Mouse (Mus musculus): ENCODE measurements around the gene Gabra3.
A peak's percentile ranks its signal among the peaks of the same experiment; 100 is the strongest.

Gene Gabra3

GRCm38 (mm10) chrX:72656230-72656898, at the start of gene Gabra3:
Gene Gabra3, minus strand, starts transcription at chrX:72656848.
- no peak for DNase-seq (ENCODE audit: low spot score in 2 of 2)

DNA sequence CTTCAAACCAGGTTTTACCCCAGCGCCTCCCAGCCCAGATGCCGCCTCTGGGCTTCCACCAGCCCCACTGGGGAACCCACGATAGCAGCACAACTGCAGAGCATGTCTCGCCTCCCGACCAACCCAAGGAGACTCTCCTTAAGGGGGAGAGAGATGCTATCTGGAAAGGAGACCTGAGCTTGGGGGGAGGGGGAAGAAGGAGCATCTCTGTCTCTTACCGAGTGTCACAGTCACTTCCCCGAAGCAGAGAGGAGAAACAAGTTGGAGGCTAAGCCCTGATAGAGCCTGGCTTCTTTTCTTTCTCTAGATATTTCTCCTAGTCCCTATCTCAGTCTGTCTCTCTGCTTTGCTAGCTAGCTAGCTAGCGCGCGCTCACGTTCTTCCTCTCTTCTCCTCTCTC, 859 bp downstream of the Gabra3 start:
- peak in 1 of 2 experiments; percentile 4 for DNase-seq (ENCODE audit: low spot score in 2 of 2)

GRCm38 (mm10) chrX:72655381-72655780, 1.3 kb downstream of the Gabra3 start:
- no peak for DNase-seq (ENCODE audit: low spot score in 2 of 2)

GRCm38 (mm10) chrX:72650688-72651087, 6.0 kb downstream of the Gabra3 start:
- DNase-seq (ENCODE audit: low spot score in 2 of 2), result no peak

DNA sequence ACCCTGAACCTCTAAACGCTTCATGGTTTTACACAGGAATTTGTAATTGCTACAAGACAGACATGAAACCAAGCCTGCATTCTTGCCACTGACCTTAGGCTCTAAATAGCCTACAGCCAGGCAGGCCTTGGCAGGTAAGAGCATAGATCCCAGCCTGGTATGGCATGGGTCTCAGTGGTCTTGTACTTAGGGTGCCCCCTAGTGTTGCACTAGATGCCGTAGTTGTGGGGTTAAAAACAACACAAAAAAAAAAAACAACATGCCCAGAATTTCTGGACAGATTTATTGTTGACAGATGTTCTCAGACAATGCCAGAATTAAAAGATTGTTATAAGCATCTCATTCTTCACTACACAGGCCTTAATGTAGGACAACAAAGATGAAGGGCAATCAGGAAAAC, 12.0 kb downstream of the Gabra3 start:
- no peak for DNase-seq (ENCODE audit: low spot score in 2 of 2)

DNA sequence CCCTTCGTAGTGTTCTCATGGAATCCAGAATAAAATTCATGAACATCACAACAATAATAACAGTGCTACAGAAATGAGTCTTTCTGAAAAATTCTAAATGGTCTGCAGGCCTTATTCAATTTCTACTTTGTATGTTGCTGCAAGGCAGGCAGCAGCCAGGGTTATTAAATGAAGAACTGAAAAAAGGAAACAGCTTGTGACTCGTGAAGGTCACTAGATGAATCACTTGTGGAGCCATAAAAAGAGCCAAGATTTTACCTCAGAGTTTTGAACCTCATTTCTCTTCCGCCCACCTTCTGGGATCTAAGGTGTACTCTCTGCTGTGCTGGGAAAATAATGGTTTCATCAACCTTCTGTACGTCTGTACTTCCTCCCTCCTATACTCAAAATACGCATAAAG, 159.4 kb downstream of the Gabra3 start:
- DNase-seq (ENCODE audit: low spot score in 2 of 2), result no peak

GRCm38 (mm10) chrX:72489806-72490205, 166.8 kb downstream of the Gabra3 start:
- DNase-seq (ENCODE audit: low spot score in 2 of 2), result no peak

GRCm38 (mm10) chrX:72386758-72387157, 269.9 kb downstream of the Gabra3 start, which contains the start of gene Magea10:
Gene Magea10, minus strand, starts transcription at chrX:72386858.
- DNase-seq (ENCODE audit: low spot score in 2 of 2), result no peak
